Mouse (Mus musculus) midbrain, embryonic 14.5 days (tissue): ENCODE data around the gene Prkaca. TPM values are rescaled to one million over a fixed set of nuclear protein-coding genes. Genes with fewer than 3 reads are reported as not detected.

ENCODE experiments used
- ATAC-seq: fragments of 200-750 bp; cut with Nextera tagmentation; 2 replicates; pipeline ENCODE4 v1.8.0; 2017; ENCODE audit warnings: moderate number of reproducible peaks, moderate library complexity; ENCODE audit not compliant: low FRiP score, low TSS enrichment
- DNase-seq: peaks from one replicate; pipeline ENCODE4 v3.0.0-alpha.2; 2015
- H3K27ac ChIP-seq: fragments of 300-500 bp; sonication (generic); replicated peaks from 2 replicates; pipeline ENCODE4 v1.5.1; 2014; ENCODE audit warnings: mild to moderate bottlenecking, low read depth, low read length, moderate library complexity
- H3K27me3 ChIP-seq: fragments of 300-500 bp; sonication (generic); 2 replicates; pipeline ENCODE4 v1.6.1; 2014; ENCODE audit warnings: low read length, control low read depth, mixed read lengths; ENCODE audit not compliant: control insufficient read depth, insufficient read depth
- H3K36me3 ChIP-seq: fragments of 300-500 bp; sonication (generic); 2 replicates; pipeline ENCODE4 v1.6.1; 2014; ENCODE audit warnings: low read length, control low read depth; ENCODE audit not compliant: control insufficient read depth, insufficient read depth
- H3K4me1 ChIP-seq: fragments of 300-500 bp; sonication (generic); 2 replicates; pipeline ENCODE4 v1.6.1; 2014; ENCODE audit warnings: mild to moderate bottlenecking, antibody characterized with exemption, low read length, control low read depth; ENCODE audit not compliant: control insufficient read depth, insufficient read depth
- H3K4me2 ChIP-seq: fragments of 300-500 bp; sonication (generic); 2 replicates; pipeline ENCODE4 v1.6.1; 2014; ENCODE audit warnings: mild to moderate bottlenecking, low read length, moderate library complexity
- H3K4me3 ChIP-seq: fragments of 300-500 bp; sonication (generic); replicated peaks from 2 replicates; pipeline ENCODE4 v1.5.1; 2014; ENCODE audit warnings: low read depth, low read length
- H3K9ac ChIP-seq: fragments of 300-500 bp; sonication (generic); replicated peaks from 2 replicates; pipeline ENCODE4 v1.6.1; 2014; ENCODE audit warnings: mild to moderate bottlenecking, low read length, moderate library complexity
- H3K9me3 ChIP-seq: fragments of 300-500 bp; sonication (generic); 2 replicates; pipeline ENCODE4 v1.6.1; 2016; ENCODE audit warnings: low read length, control low read depth, mixed read lengths; ENCODE audit not compliant: control insufficient read depth
- WGBS: fragments of 180-500 bp; shearing (Covaris S2); extraction: QIAGEN DNeasy Blood & Tissue Kit; methylation state at CpG from one replicate; pipeline ENCODE4 v1.1.7; 2014; 5-methylcytosine and 5-hydroxymethylcytosine counted together
- polyA plus RNA-seq: library from polyadenylated mRNA; unstranded; fragments of >200 nt; fragmentation: Nextera tagmentation; extraction: Ambion mirVana; gene quantifications from 2 replicates; pipeline ENCODE4 v1.2.1, GENCODE M21; 2014

Gene Prkaca
- polyA plus RNA-seq, 1 experiment from 2014 or later = 181 TPM

GRCm38 (mm10) chr8:83941066-83941677 is 31.6 kb upstream of the Prkaca start:
- 0 out of 2 replicates have a peak overlapping the region, but pooled peaks have one; percentile 9 for H3K27ac ChIP-seq
- H3K4me3 ChIP-seq = no peak overlapping the region
- H3K9me3 ChIP-seq = no peaks in the 10 kb centered on the region
- H3K9ac ChIP-seq = no peak overlapping the region
- H3K4me1 ChIP-seq = no peaks in the 10 kb centered on the region
- ATAC-seq (no peak), DNase-seq (no peak)
- peaks cover 43% of the 10 kb centered on the region for H3K36me3 ChIP-seq
- no peak overlapping the region for H3K4me2 ChIP-seq
- WGBS = 67% methylated on average over 6 of the region's 6 CpGs
- H3K27me3 ChIP-seq = no peaks in the 10 kb centered on the region

- DNase-seq = no peak
- H3K9ac ChIP-seq = no peak overlapping the region
- no peaks in the 10 kb centered on the region for H3K4me1 ChIP-seq
- WGBS = 71% methylated on average over 1 of the region's 1 CpGs
- H3K4me2 ChIP-seq = no peak overlapping the region
- H3K27ac ChIP-seq = no peak overlapping the region
- H3K9me3 ChIP-seq = no peaks in the 10 kb centered on the region
- no peaks in the 10 kb centered on the region for H3K27me3 ChIP-seq
- no peak overlapping the region for H3K4me3 ChIP-seq
- ATAC-seq = no peak
- H3K36me3 ChIP-seq = peaks cover 31% of the 10 kb centered on the region
Observed at GRCm38 (mm10) chr8:83942446-83942845, 30.3 kb upstream of the Prkaca start.

GRCm38 (mm10) chr8:83945540-83945939 is 27.3 kb upstream of the Prkaca start:
- ATAC-seq (no peak), DNase-seq (no peak)
- Histone ChIP-seq H3K27ac (no peak overlapping the region), H3K27me3 (no peaks in the 10 kb centered on the region), H3K4me1 (no peaks in the 10 kb centered on the region), H3K9me3 (no peaks in the 10 kb centered on the region), H3K9ac (no peak overlapping the region), H3K4me2 (no peak overlapping the region), H3K4me3 (no peak overlapping the region), H3K36me3 (no peaks in the 10 kb centered on the region)
- WGBS = 78% methylated on average over 3 of the region's 3 CpGs

- Histone ChIP-seq H3K27ac (peak overlapping the region; percentile 67), H3K4me2 (peak overlapping the region; percentile 94), H3K36me3 (no peaks in the 10 kb centered on the region), H3K4me1 (peaks cover 8% of the 10 kb centered on the region), H3K4me3 (peak overlapping the region; percentile 53), H3K27me3 (no peaks in the 10 kb centered on the region), H3K9ac (peak overlapping the region; percentile 51), H3K9me3 (no peaks in the 10 kb centered on the region)
- DNase-seq = no peak
- under 1% methylated on average over 14 of the region's 14 CpGs for WGBS
- ATAC-seq = no peak
Observed at GRCm38 (mm10) chr8:83954749-83955105, 18.1 kb upstream of the Prkaca start.

GRCm38 (mm10) chr8:83955106-83955957 is 17.5 kb upstream of the Prkaca start, which contains the start of the genes Gm10644 and Asf1b:
Gm10644 (minus strand) TSS chr8:83955205.
Asf1b (plus strand) TSS chr8:83955507.
- H3K4me1 ChIP-seq = peaks cover 8% of the 10 kb centered on the region
- DNase-seq (peak; percentile 100), ATAC-seq (peak; percentile 99)
- H3K9me3 ChIP-seq = no peaks in the 10 kb centered on the region
- H3K27me3 ChIP-seq = no peaks in the 10 kb centered on the region
- under 1% methylated on average over 75 of the region's 75 CpGs for WGBS
- H3K36me3 ChIP-seq = no peaks in the 10 kb centered on the region
- peak within 1 kb of the TSS; percentile 53 for H3K4me3 ChIP-seq
- peak within 1 kb of the TSS; percentile 94 for H3K4me2 ChIP-seq
- H3K27ac ChIP-seq = peak within 1 kb of the TSS; percentile 67
- peak within 1 kb of the TSS; percentile 51 for H3K9ac ChIP-seq

GRCm38 (mm10) chr8:83955958-83956218 is 16.9 kb upstream of the Prkaca start:
- peak overlapping the region; percentile 53 for H3K4me3 ChIP-seq
- no peak overlapping the region for H3K27ac ChIP-seq
- H3K36me3 ChIP-seq = no peaks in the 10 kb centered on the region
- peaks cover 8% of the 10 kb centered on the region for H3K4me1 ChIP-seq
- DNase-seq = no peak
- H3K9me3 ChIP-seq = no peaks in the 10 kb centered on the region
- no peaks in the 10 kb centered on the region for H3K27me3 ChIP-seq
- 1% methylated on average over 15 of the region's 15 CpGs for WGBS
- no peak overlapping the region; the same call in 1 of the 2 replicates for H3K9ac ChIP-seq
- peak overlapping the region; percentile 94 for H3K4me2 ChIP-seq
- peak; percentile 12; the same call in 1 of the 2 replicates for ATAC-seq

- Histone ChIP-seq H3K4me1 (peaks cover 8% of the 10 kb centered on the region), H3K9ac (no peak overlapping the region), H3K9me3 (no peaks in the 10 kb centered on the region), H3K4me3 (no peak overlapping the region), H3K4me2 (peak overlapping the region; percentile 94; the same call in 1 of the 2 replicates), H3K27ac (no peak overlapping the region), H3K27me3 (no peaks in the 10 kb centered on the region), H3K36me3 (no peaks in the 10 kb centered on the region)
- 44% methylated on average over 1 of the region's 1 CpGs for WGBS
- ATAC-seq = no peak
- no peak for DNase-seq
Observed at GRCm38 (mm10) chr8:83956789-83957188, 16.0 kb upstream of the Prkaca start.

GRCm38 (mm10) chr8:83964015-83964765 is 8.6 kb upstream of the Prkaca start:
- 91% methylated on average over 5 of the region's 5 CpGs for WGBS
- no peak overlapping the region for H3K4me2 ChIP-seq
- no peak overlapping the region for H3K9ac ChIP-seq
- H3K27ac ChIP-seq = no peak overlapping the region
- ATAC-seq = no peak
- H3K4me3 ChIP-seq = no peak overlapping the region
- H3K4me1 ChIP-seq = no peaks in the 10 kb centered on the region
- no peak for DNase-seq
- H3K36me3 ChIP-seq = 0 out of 2 replicates have a peak, but pooled peaks cover 3% of the 10 kb centered on the region
- no peaks in the 10 kb centered on the region for H3K27me3 ChIP-seq
- H3K9me3 ChIP-seq = no peaks in the 10 kb centered on the region
